Mouse (Mus musculus): Measurements from ENCODE around the gene Polr2l. TPM values are rescaled to one million over a fixed set of nuclear protein-coding genes. Genes with fewer than 3 reads are reported as not detected.

Polr2l gene
- polyA plus RNA-seq, 1 experiment from 2014 or later, result 77.9 TPM

DNA sequence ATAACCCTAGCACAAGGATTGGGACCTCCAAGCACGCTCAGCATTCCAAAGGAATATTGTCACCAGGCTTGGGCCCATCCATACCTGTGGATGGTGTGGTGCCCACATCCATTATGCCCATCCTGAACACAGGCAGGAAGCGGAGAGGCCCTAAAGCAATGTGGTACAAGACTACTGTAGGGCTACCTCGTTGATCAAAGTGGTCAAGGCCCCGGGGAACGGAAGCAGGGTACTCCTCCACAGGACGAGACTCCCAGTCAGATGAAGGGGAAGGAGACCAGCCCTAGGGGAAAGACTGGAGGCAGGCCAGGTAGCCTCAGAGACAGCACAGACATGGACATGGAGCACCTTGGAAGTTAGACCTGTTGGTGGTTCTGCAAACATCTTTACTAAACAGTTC, 2.2 kb downstream of the Polr2l start:
- H3K9me3 ChIP-seq (ENCODE audit: control insufficient read depth, low read length), result no peaks in the 10 kb centered on the region
- no peaks in the 10 kb centered on the region for H3K27me3 ChIP-seq (ENCODE audit: control insufficient read depth, insufficient read depth, low read length)
- WGBS, result 84% methylated on average over 6 of the region's 6 CpGs
- H3K36me3 ChIP-seq (ENCODE audit: control insufficient read depth, insufficient read depth, low read length), result peaks cover 36% of the 10 kb centered on the region
- peaks cover 52% of the 10 kb centered on the region for H3K4me1 ChIP-seq (ENCODE audit: control insufficient read depth, insufficient read depth, low read length)
- H3K27ac ChIP-seq (ENCODE audit: low read depth, low read length), result no peak overlapping the region
- H3K4me3 ChIP-seq (ENCODE audit: low read length), result no peak overlapping the region
- peak overlapping the region; percentile 23; the same call in 1 of the 2 replicates for H3K9ac ChIP-seq (ENCODE audit: low read depth, low read length)
- no peak for ATAC-seq (ENCODE audit: low FRiP score, low TSS enrichment)
- no peak overlapping the region for H3K4me2 ChIP-seq (replicated peaks; ENCODE audit: low read depth, low read length)

DNA sequence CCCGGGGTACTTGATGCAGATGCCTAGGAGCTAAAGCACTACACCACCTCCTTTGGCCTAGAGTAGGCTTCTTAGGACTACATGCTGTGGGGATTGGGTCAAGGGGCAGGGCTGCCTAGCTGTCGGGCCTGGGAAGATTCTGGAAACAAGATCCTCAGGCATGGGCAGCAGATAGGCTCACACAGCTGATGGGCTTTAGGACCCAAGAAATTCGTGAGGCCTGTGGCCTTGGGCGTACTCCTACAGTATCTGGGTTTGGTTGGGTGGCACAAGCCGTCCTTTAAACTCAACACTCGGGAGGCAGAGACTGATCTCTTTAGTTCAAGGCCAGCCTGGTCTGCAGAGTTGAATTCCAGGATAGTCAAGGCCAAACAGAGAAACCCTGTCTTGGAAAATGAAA, 2.7 kb downstream of the Polr2l start:
- Histone ChIP-seq H3K4me1 (ENCODE audit: control insufficient read depth, insufficient read depth, low read length) (peaks cover 47% of the 10 kb centered on the region), H3K27me3 (ENCODE audit: control insufficient read depth, insufficient read depth, low read length) (no peaks in the 10 kb centered on the region), H3K9me3 (ENCODE audit: control insufficient read depth, low read length) (no peaks in the 10 kb centered on the region), H3K4me2 (replicated peaks; ENCODE audit: low read depth, low read length) (no peak overlapping the region), H3K4me3 (ENCODE audit: low read length) (no peak overlapping the region), H3K27ac (ENCODE audit: low read depth, low read length) (no peak overlapping the region), H3K36me3 (ENCODE audit: control insufficient read depth, insufficient read depth, low read length) (peaks cover 36% of the 10 kb centered on the region), H3K9ac (ENCODE audit: low read depth, low read length) (peak overlapping the region; percentile 12; the same call in 1 of the 2 replicates)
- ATAC-seq (ENCODE audit: low FRiP score, low TSS enrichment), result no peak
- WGBS, result 84% methylated on average over 6 of the region's 6 CpGs

- 92% methylated on average over 1 of the region's 1 CpGs for WGBS
- no peak for ATAC-seq (ENCODE audit: low FRiP score, low TSS enrichment)
- H3K27me3 ChIP-seq (ENCODE audit: control insufficient read depth, insufficient read depth, low read length), result 0 out of 2 replicates have a peak, but pooled peaks cover 4% of the 10 kb centered on the region
- H3K36me3 ChIP-seq (ENCODE audit: control insufficient read depth, insufficient read depth, low read length), result peaks cover 36% of the 10 kb centered on the region
- no peak overlapping the region for H3K27ac ChIP-seq (ENCODE audit: low read depth, low read length)
- H3K4me1 ChIP-seq (ENCODE audit: control insufficient read depth, insufficient read depth, low read length), result peaks cover 43% of the 10 kb centered on the region
- H3K9ac ChIP-seq (ENCODE audit: low read depth, low read length), result no peak overlapping the region
- H3K4me2 ChIP-seq (replicated peaks; ENCODE audit: low read depth, low read length), result no peak overlapping the region
- no peak overlapping the region for H3K4me3 ChIP-seq (ENCODE audit: low read length)
- H3K9me3 ChIP-seq (ENCODE audit: control insufficient read depth, low read length), result no peaks in the 10 kb centered on the region
Measured at GRCm38 (mm10) chr7:141471236-141471635, 3.7 kb downstream of the Polr2l start.

DNA sequence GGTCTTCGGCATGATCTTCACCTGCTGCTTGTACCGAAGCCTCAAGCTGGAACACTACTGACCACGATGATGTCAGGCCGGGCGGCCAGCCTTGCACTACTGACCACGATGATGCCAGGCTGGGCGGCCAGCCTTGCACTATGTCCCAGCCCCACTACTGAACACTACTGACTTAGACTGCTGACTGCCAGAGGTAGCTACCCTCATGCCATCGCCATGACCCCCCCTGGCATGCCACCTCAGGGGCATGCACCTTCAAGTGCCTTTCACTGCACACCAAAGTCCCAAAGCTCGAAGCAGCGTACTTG, 4.3 kb downstream of the Polr2l start:
- Histone ChIP-seq H3K4me2 (replicated peaks; ENCODE audit: low read depth, low read length) (no peak overlapping the region), H3K4me3 (ENCODE audit: low read length) (no peak overlapping the region), H3K9ac (ENCODE audit: low read depth, low read length) (no peak overlapping the region), H3K36me3 (ENCODE audit: control insufficient read depth, insufficient read depth, low read length) (peaks cover 36% of the 10 kb centered on the region), H3K4me1 (ENCODE audit: control insufficient read depth, insufficient read depth, low read length) (peaks cover 38% of the 10 kb centered on the region), H3K9me3 (ENCODE audit: control insufficient read depth, low read length) (no peaks in the 10 kb centered on the region), H3K27me3 (ENCODE audit: control insufficient read depth, insufficient read depth, low read length) (peaks cover 4% of the 10 kb centered on the region; the same call in 1 of the 2 replicates), H3K27ac (ENCODE audit: low read depth, low read length) (no peak overlapping the region)
- no peak for ATAC-seq (ENCODE audit: low FRiP score, low TSS enrichment)
- WGBS, result 95% methylated on average over 10 of the region's 10 CpGs

- no peaks in the 10 kb centered on the region for H3K9me3 ChIP-seq (ENCODE audit: control insufficient read depth, low read length)
- H3K27ac ChIP-seq (ENCODE audit: low read depth, low read length), result peak overlapping the region; percentile 87; the same call in 1 of the 2 replicates
- ATAC-seq (ENCODE audit: low FRiP score, low TSS enrichment), result no peak
- H3K4me1 ChIP-seq (ENCODE audit: control insufficient read depth, insufficient read depth, low read length), result peaks cover 43% of the 10 kb centered on the region
- H3K4me3 ChIP-seq (ENCODE audit: low read length), result peak overlapping the region; percentile 57; the same call in 1 of the 2 replicates
- H3K4me2 ChIP-seq (replicated peaks; ENCODE audit: low read depth, low read length), result peak overlapping the region; percentile 52
- H3K27me3 ChIP-seq (ENCODE audit: control insufficient read depth, insufficient read depth, low read length), result peaks cover 8% of the 10 kb centered on the region; the same call in 1 of the 2 replicates
- peaks cover 36% of the 10 kb centered on the region for H3K36me3 ChIP-seq (ENCODE audit: control insufficient read depth, insufficient read depth, low read length)
- WGBS, result 91% methylated on average over 18 of the region's 18 CpGs
- no peak overlapping the region; the same call in 1 of the 2 replicates for H3K9ac ChIP-seq (ENCODE audit: low read depth, low read length)
Measured at GRCm38 (mm10) chr7:141469901-141470636, 4.9 kb downstream of the Polr2l start.

- peak overlapping the region; percentile 52 for H3K4me2 ChIP-seq (replicated peaks; ENCODE audit: low read depth, low read length)
- peaks cover 36% of the 10 kb centered on the region for H3K36me3 ChIP-seq (ENCODE audit: control insufficient read depth, insufficient read depth, low read length)
- peaks cover 14% of the 10 kb centered on the region for H3K27me3 ChIP-seq (ENCODE audit: control insufficient read depth, insufficient read depth, low read length)
- no peak for ATAC-seq (ENCODE audit: low FRiP score, low TSS enrichment)
- H3K9me3 ChIP-seq (ENCODE audit: control insufficient read depth, low read length), result no peaks in the 10 kb centered on the region
- peaks cover 49% of the 10 kb centered on the region for H3K4me1 ChIP-seq (ENCODE audit: control insufficient read depth, insufficient read depth, low read length)
- H3K27ac ChIP-seq (ENCODE audit: low read depth, low read length), result peak overlapping the region; percentile 87
- 54% methylated on average over 6 of the region's 6 CpGs for WGBS
- H3K4me3 ChIP-seq (ENCODE audit: low read length), result peak overlapping the region; percentile 57; the same call in 1 of the 2 replicates
- peak overlapping the region; percentile 71; the same call in 1 of the 2 replicates for H3K9ac ChIP-seq (ENCODE audit: low read depth, low read length)
Measured at GRCm38 (mm10) chr7:141469352-141469751, 5.6 kb downstream of the Polr2l start.

- H3K27ac ChIP-seq (ENCODE audit: low read depth, low read length), result peak overlapping the region; percentile 87
- WGBS, result 13% methylated on average over 8 of the region's 8 CpGs
- peak overlapping the region; percentile 52 for H3K4me2 ChIP-seq (replicated peaks; ENCODE audit: low read depth, low read length)
- no peaks in the 10 kb centered on the region for H3K9me3 ChIP-seq (ENCODE audit: control insufficient read depth, low read length)
- H3K9ac ChIP-seq (ENCODE audit: low read depth, low read length), result peak overlapping the region; percentile 71
- peaks cover 44% of the 10 kb centered on the region for H3K4me1 ChIP-seq (ENCODE audit: control insufficient read depth, insufficient read depth, low read length)
- peaks cover 20% of the 10 kb centered on the region for H3K27me3 ChIP-seq (ENCODE audit: control insufficient read depth, insufficient read depth, low read length)
- peaks cover 36% of the 10 kb centered on the region for H3K36me3 ChIP-seq (ENCODE audit: control insufficient read depth, insufficient read depth, low read length)
- ATAC-seq (ENCODE audit: low FRiP score, low TSS enrichment), result peak; percentile 75
- H3K4me3 ChIP-seq (ENCODE audit: low read length), result peak overlapping the region; percentile 57
Measured at GRCm38 (mm10) chr7:141468522-141469211, 6.3 kb downstream of the Polr2l start.

DNA sequence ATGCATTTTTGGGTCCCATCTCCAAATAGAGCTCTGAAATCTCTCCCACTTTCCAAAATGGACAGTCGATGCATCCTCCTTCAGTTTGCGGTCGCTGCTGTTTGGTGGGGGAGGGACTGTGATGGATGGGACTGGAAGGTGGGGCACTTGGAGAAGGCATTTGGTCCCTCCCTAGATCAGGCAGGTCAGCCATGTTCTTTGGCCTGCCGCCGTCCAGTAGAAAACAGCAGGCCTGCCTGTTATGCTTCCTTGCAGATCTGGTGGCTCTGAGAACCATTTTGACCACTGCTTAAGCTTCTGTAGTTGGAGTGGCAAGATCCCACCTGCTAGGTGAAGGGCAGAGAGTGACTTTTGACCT, 6.8 kb downstream of the Polr2l start:
- H3K27ac ChIP-seq (ENCODE audit: low read depth, low read length), result peak overlapping the region; percentile 87
- ATAC-seq (ENCODE audit: low FRiP score, low TSS enrichment), result peak; percentile 13; the same call in 1 of the 2 replicates
- H3K9ac ChIP-seq (ENCODE audit: low read depth, low read length), result peak overlapping the region; percentile 71
- H3K4me1 ChIP-seq (ENCODE audit: control insufficient read depth, insufficient read depth, low read length), result peaks cover 39% of the 10 kb centered on the region
- peak overlapping the region; percentile 52 for H3K4me2 ChIP-seq (replicated peaks; ENCODE audit: low read depth, low read length)
- peaks cover 26% of the 10 kb centered on the region for H3K27me3 ChIP-seq (ENCODE audit: control insufficient read depth, insufficient read depth, low read length)
- WGBS, result 8% methylated on average over 5 of the region's 5 CpGs
- H3K36me3 ChIP-seq (ENCODE audit: control insufficient read depth, insufficient read depth, low read length), result peaks cover 36% of the 10 kb centered on the region
- H3K9me3 ChIP-seq (ENCODE audit: control insufficient read depth, low read length), result no peaks in the 10 kb centered on the region
- peak overlapping the region; percentile 57 for H3K4me3 ChIP-seq (ENCODE audit: low read length)
